In the genomic region with DNA sequence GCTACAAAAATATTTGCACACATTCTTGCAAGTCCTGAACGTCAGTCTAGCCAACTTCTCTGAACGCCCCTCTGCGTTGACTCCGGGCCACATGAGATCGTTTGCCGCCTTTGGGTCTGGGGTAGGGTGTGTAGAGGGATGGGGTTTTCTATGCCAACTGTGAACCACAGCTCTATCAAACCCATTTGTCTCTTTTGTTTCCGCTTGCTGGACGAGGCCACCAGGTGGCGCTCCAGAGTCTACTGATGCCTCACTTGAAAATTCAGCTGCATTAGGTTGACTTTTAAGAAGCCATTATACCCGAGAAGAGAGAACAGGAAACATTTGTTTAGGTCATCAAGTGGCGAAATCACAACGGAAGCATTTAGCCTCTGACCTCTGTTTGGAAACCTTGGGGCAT, we compare ENCODE assay signal across 9 mouse cellular contexts. TPM values are rescaled to one million over a fixed set of nuclear protein-coding genes. Genes with fewer than 3 reads are reported as not detected.
DNase-seq lines count a peak whose midpoint lies in the region; ATAC-seq lines count a peak whose summit lies in the region.
"Had no signal": no experiment of that assay in that cellular context is flagged by ENCODE, and none has a peak within 500 bp of the region (broad histone marks: within the 10 kb centered on the region; RNA-seq: fewer than 3 reads in every experiment).

No protein-coding gene starts in this region.

- DNase-seq in CD4-positive, CD25-positive, alpha-beta regulatory T cell, adult 2 months (ENCODE audit: low read depth, low spot score): peak; percentile 86
- peak; percentile 82 for DNase-seq in ZHBTc4 (ENCODE audit: low read depth, low spot score)
- peak; percentile 49 to 73 for DNase-seq in gastrocnemius, postnatal 4 days (ENCODE audit: low spot score in 2 of 2)
- DNase-seq in large intestine, adult 2 months (ENCODE audit: low read depth, low spot score): peak; percentile 31
- DNase-seq in lung, postnatal 25 days (ENCODE audit: low spot score): peak; percentile 64
- peak; percentile 60 for DNase-seq in retina, postnatal 7 days (ENCODE audit: low read depth, low spot score)
- peak; percentile 23 to 56 for DNase-seq in urinary bladder, adult 18-20 months (ENCODE audit: low spot score in 2 of 2)

- peak; percentile 89 for ATAC-seq in common myeloid progenitor, adult 5-6 weeks (replicated peaks; ENCODE audit: low read depth, poor library complexity, severe bottlenecking)

- 5% methylated on average over 12 of the region's 12 CpGs for WGBS in large intestine, adult 2 months

RNA-seq across cellular contexts. Expression of a gene that starts 33.8 kb away (rescaled TPM):
- total RNA-seq in common myeloid progenitor, adult 5-6 weeks (2017): 4,616 and 4,673 TPM in 2 replicates
- 1,000 to 10,000 TPM; 1,335 to 1,352 TPM for total RNA-seq in gastrocnemius, postnatal 4 days (2021)
- polyA plus RNA-seq in large intestine, adult 2 months (2012; rRNA removed): 2,172 and 2,515 TPM in 2 replicates

RNA-seq across cellular contexts. Expression of a gene that starts 39.4 kb away (rescaled TPM):
- not detected in 2 replicates for total RNA-seq in common myeloid progenitor, adult 5-6 weeks (2017)
- not detected for total RNA-seq in gastrocnemius, postnatal 4 days (2021)
- polyA plus RNA-seq in large intestine, adult 2 months (2012; rRNA removed): not detected in 2 replicates
- polyA plus RNA-seq: limb, embryonic 13.5 days had no signal

Comparison
In these comparisons a context has a peak if more than half of its experiments do, and no peak if none do; other contexts are left out.
1. Peak in every context shown above with its lines: DNase-seq and ATAC-seq.
2. DNase-seq: peak in every context shown above with its lines; median percentile 86 in CD4-positive, CD25-positive, alpha-beta regulatory T cell, adult 2 months; 82 in ZHBTc4; 64 in lung, postnatal 25 days; 61 in gastrocnemius, postnatal 4 days; 60 in retina, postnatal 7 days; 40 in urinary bladder, adult 18-20 months; 31 in large intestine, adult 2 months.